Mouse (Mus musculus): ENCODE results near the gene Zfr2.

GRCm38 (mm10) chr10:81236471-81237268, 3.7 kb downstream of the Zfr2 start:
- TF ChIP-seq EP300 (IDR thresholded peaks at IDR 0.05) (no peak), CTCF (IDR thresholded peaks at IDR 0.05) (no peak)

Data from lung, postnatal 0 days (tissue).